Mouse (Mus musculus) ES-Bruce4 (cell line): ENCODE measurements around the gene Ccdc33.

Experiments used
- CTCF ChIP-seq: IDR thresholded peaks from one replicate; pipeline ENCODE4 v1.8.1; 2011; ENCODE audit warnings: low read depth, low read length
- EP300 ChIP-seq: IDR thresholded peaks from 2 replicates; pipeline ENCODE4 v1.6.1; 2011; ENCODE audit warnings: low read depth, low read length; ENCODE audit not compliant: insufficient read depth
- POLR2A ChIP-seq: IDR thresholded peaks from one replicate; pipeline ENCODE4 v1.8.1; 2011; ENCODE audit warnings: low read length; ENCODE audit not compliant: insufficient read depth

DNA sequence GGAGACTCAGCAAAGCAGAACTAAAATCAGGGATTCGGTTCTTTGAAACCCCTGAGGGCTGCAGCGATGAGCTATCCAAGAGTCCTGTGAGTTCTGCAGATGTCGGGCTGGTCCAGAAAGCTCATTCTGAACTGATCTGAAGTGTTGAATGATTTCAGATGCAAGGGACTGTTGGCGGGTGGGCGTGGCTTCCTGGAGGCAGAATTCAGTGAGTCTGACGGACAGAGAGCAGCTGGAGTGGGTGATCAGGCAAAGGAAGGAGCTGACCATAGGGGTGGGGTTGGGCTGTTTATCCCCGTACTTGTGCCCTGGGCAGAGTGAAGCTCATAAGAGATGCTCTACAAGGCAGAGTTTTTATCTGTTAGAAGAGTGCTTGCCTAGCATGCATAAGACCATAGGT lies 24.8 kb upstream of the Ccdc33 start:
- no peak for TF ChIP-seq POLR2A
- TF ChIP-seq CTCF, result no peak
- no peak for TF ChIP-seq EP300
